Mouse (Mus musculus) C2C12 (cell line): ENCODE results near the gene Ssh3. TPM values are rescaled to one million over a fixed set of nuclear protein-coding genes. Genes with fewer than 3 reads are reported as not detected.

Source experiments
- H3K27me3 ChIP-seq: one replicate; pipeline ENCODE4 v1.6.1; 2011; ENCODE audit not compliant: control insufficient read depth, insufficient read depth, insufficient read length
- H3K36me3 ChIP-seq: one replicate; pipeline ENCODE4 v1.6.1; 2011; ENCODE audit not compliant: control insufficient read depth, insufficient read depth
- H3K4me3 ChIP-seq: one replicate; pipeline ENCODE4 v1.5.1; 2011; ENCODE audit warnings: mild to moderate bottlenecking, control low read depth; ENCODE audit not compliant: poor library complexity, insufficient read depth, severe bottlenecking
- H3K79me2 ChIP-seq: one replicate; pipeline ENCODE4 v1.6.1; 2011; ENCODE audit not compliant: control insufficient read depth, insufficient read depth
- H3K79me3 ChIP-seq: one replicate; pipeline ENCODE4 v1.6.1; 2011; ENCODE audit warnings: low read depth, control low read depth
- H3ac ChIP-seq: one replicate; pipeline ENCODE3; 2011; ENCODE audit warnings: low read depth; ENCODE audit not compliant: control insufficient read depth, insufficient read length
- CEBPB ChIP-seq: IDR thresholded peaks from one replicate; pipeline ENCODE4 v1.6.1; 2011; ENCODE audit warnings: low read depth, mild to moderate bottlenecking, control low read depth, moderate library complexity
- CTCF ChIP-seq: IDR thresholded peaks from one replicate; pipeline ENCODE4 v1.5.1; 2011; ENCODE audit not compliant: control insufficient read depth, insufficient read depth, insufficient read length
- FOSL1 ChIP-seq: IDR thresholded peaks from one replicate; pipeline ENCODE4 v1.8.0; 2011; ENCODE audit warnings: mild to moderate bottlenecking, low read length; ENCODE audit not compliant: poor library complexity, insufficient read depth, severe bottlenecking
- MAX ChIP-seq: IDR thresholded peaks from one replicate; pipeline ENCODE4 v1.6.1; 2011; ENCODE audit warnings: mild to moderate bottlenecking, control low read depth
- MYOD1 ChIP-seq: IDR thresholded peaks from one replicate; pipeline ENCODE4 v1.6.1; 2011; ENCODE audit warnings: low read depth; ENCODE audit not compliant: control insufficient read depth, insufficient read length
- MYOG ChIP-seq: IDR thresholded peaks from one replicate; pipeline ENCODE4 v1.6.1; 2011; ENCODE audit not compliant: control insufficient read depth, insufficient read length; ENCODE audit errors: extremely low read depth
- USF1 ChIP-seq: IDR thresholded peaks from one replicate; pipeline ENCODE4 v1.6.1; 2011; ENCODE audit warnings: low read depth, mild to moderate bottlenecking, control low read depth, moderate library complexity
- polyA plus RNA-seq: library from polyadenylated mRNA; unstranded; fragments of >200 nt; fragmentation: generic; extraction: Trizol; gene quantifications from one replicate; pipeline ENCODE4 v1.2.1, GENCODE M21; 2012; ENCODE audit warnings: missing spikeins

The Ssh3 gene
- polyA plus RNA-seq, 1 experiment = 0.34 TPM

DNA sequence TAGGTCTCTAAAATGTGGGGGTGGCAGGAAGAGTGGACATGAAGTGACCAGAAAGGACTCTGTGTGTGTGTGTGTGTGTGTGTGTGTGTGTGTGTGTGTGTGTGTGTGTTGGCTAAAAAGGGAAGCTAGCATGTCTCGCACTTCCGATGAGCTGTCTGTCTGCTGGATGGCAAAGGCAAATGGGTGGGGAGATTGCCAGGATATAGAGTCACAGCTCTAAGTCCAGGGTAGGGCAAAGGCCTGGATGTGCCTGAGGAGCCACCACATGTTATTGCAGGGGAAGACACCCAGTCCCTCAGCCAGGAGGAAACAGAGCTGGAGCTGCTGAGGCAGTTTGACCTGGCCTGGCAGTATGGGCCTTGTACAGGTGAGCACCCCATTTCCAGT, 36.8 kb downstream of the Ssh3 start:
- H3K79me2 ChIP-seq = peaks cover 12% of the 10 kb centered on the region
- no peak for TF ChIP-seq MYOG
- no peak for TF ChIP-seq USF1
- no peak for TF ChIP-seq MYOD1
- no peak for TF ChIP-seq CTCF
- TF ChIP-seq FOSL1 = no peak
- TF ChIP-seq MAX = no peak
- no peak for TF ChIP-seq CEBPB
- no peaks in the 10 kb centered on the region for H3K36me3 ChIP-seq

DNA sequence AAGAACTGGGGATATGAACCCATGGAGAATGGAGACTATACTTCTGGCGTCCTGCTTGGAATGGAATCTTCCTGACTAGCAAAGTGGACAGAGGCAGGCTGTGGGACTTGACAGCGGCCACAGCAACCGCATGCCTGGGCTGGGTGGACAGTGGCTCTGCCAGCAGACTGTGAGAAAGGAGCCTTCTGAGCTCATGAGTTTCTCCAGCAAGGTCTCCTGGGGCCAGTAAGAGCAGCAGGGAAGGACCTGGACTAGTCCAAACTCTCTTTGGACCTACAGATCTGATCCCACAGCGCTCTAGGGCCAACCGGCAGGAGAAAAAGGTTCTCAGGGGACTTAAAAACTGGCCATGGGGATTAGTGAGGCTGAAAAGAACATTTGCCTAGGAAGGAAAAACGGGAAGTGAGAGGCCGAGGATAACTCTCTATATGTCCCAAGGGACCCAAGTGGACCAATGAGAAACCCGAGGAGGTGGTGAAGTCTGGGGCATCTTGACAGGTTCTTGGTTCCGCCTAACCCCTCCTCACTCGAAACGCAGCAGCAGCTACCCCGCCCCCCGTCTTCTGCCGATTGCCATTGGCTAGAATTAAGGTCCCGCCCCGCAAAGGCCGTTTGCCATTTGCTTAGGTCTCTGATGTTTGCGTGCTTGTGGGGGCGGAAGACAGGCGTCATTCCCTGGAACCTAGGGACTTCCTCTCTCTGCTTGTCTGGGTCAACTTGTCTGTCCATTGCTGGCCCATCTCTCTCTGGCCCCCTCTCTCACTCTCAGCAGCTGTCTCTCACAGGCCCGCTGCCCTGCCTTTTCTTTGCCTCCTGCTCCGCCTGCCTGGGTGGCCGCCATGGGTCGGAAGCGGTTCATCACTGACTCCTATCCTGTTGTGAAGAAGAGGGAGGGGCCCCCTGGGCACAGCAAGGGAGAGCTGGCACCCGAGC, 37.5 kb downstream of the Ssh3 start, which contains the start of gene Pold4:
TSS of gene Pold4 (plus strand) at position 647 of the 933 bp plus-strand sequence.
- Histone ChIP-seq H3K36me3 (no peaks in the 10 kb centered on the region), H3ac (peak within 1 kb of the TSS; percentile 62)
- TF ChIP-seq CTCF = no peak

More for the DNA sequence above, 36.8 kb downstream of the Ssh3 start:
- Histone ChIP-seq H3K27me3 (no peaks in the 10 kb centered on the region), H3K4me3 (peak overlapping the region; percentile 35), H3ac (peak overlapping the region; percentile 62), H3K79me3 (no peaks in the 10 kb centered on the region)

DNA sequence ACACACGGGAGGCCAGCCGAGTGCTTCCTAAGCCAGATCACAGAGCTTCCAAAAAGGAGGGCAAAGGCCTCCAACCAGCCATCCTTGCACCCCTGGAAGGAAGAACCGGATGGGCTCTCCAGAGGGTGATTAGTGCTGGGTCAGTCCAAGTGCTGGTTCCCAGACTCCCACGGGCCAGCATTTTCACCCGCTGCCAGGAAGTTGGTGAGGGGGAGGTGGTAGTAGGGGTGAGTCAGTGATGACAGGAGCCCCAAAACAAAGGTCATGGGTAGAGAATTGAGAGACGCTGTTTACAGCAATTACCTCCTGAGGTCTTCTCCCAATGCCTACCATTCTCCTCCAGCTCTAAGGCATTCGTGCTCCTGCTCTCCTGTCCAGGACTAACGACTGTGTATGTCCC, 38.6 kb downstream of the Ssh3 start:
- peaks cover 12% of the 10 kb centered on the region for H3K79me2 ChIP-seq
- H3ac ChIP-seq = peak overlapping the region; percentile 72
- peak; percentile 7 for TF ChIP-seq FOSL1
- no peak for TF ChIP-seq MYOD1
- H3K4me3 ChIP-seq = no peak overlapping the region
- no peaks in the 10 kb centered on the region for H3K79me3 ChIP-seq
- H3K36me3 ChIP-seq = no peaks in the 10 kb centered on the region
- H3K27me3 ChIP-seq = no peaks in the 10 kb centered on the region

More for the DNA sequence above, 37.5 kb downstream of the Ssh3 start, which contains the start of gene Pold4:
- Histone ChIP-seq H3K79me2 (peaks cover 12% of the 10 kb centered on the region), H3K27me3 (no peaks in the 10 kb centered on the region), H3K4me3 (peak within 1 kb of the TSS; percentile 35), H3K79me3 (no peaks in the 10 kb centered on the region)

DNA sequence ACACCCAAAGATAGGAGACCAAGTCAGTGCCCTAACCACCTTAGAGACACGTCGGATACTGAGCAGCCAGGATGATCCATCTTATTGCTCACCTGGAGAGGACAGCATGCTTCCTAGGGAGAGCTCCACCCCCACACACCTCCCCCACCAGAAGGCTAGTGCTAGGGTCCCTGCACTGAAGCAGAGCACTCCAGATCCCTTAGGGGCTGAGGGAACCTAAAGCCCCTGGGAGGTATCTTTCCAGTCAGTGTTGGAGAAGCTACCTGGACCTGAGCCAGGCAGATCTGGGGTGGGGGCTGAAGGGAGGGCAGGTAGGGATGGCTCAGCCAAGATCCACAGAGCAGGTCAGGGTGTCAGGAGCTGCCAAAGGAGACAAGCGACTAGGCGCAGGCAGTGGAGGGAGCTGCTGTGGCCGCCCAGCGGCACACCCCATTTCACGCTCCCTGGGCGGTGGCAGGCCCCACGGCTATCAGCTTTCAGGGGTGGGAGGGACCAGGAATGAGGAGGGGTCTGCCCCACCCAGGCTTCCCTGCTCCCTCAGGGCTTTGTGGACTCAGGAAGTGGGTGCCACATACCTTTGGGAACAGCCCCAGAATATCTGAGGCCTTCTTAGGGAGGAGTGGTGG, 39.4 kb downstream of the Ssh3 start:
- TF ChIP-seq MYOG = no peak
- TF ChIP-seq FOSL1 = no peak
- TF ChIP-seq USF1 = no peak
- no peak for TF ChIP-seq MAX
- no peak for TF ChIP-seq CTCF
- no peak for TF ChIP-seq CEBPB
- no peak for TF ChIP-seq MYOD1
- no peaks in the 10 kb centered on the region for H3K79me3 ChIP-seq
- H3ac ChIP-seq = peak overlapping the region; percentile 72
- H3K27me3 ChIP-seq = no peaks in the 10 kb centered on the region
- peaks cover 12% of the 10 kb centered on the region for H3K79me2 ChIP-seq
- no peak overlapping the region for H3K4me3 ChIP-seq
- H3K36me3 ChIP-seq = no peaks in the 10 kb centered on the region

DNA sequence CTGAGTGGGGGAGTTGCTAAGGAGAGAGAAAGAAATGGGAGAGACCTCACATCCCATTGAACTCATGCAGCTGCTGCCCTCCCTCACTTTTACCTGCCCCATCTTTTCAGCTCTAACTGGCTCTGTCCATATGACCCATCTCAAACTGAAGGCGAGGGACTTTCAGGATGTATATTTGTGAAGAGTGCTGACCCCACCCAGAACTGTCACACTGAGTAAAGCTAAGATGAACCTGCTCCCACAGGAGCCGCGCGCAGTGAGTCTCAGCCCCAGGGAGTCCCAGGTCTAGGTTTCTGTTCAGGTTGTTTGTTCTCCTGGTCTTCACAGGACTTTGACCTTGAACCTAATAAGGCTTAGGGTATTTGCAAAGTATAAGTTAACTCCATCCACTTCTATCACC, 40.1 kb downstream of the Ssh3 start:
- TF ChIP-seq CEBPB (no peak), MYOG (no peak), CTCF (no peak), MYOD1 (no peak), USF1 (no peak), MAX (no peak), FOSL1 (no peak)
- no peak overlapping the region for H3K4me3 ChIP-seq
- H3K27me3 ChIP-seq = no peaks in the 10 kb centered on the region
- peaks cover 6% of the 10 kb centered on the region for H3K36me3 ChIP-seq
- H3K79me3 ChIP-seq = no peaks in the 10 kb centered on the region
- H3K79me2 ChIP-seq = peaks cover 12% of the 10 kb centered on the region
- H3ac ChIP-seq = no peak overlapping the region
